Mouse (Mus musculus) embryonic facial prominence, embryonic 11.5 days (tissue): ENCODE measurements around the gene Slc30a1. TPM values are rescaled to one million over a fixed set of nuclear protein-coding genes. Genes with fewer than 3 reads are reported as not detected.

Experiments used
- ATAC-seq: fragments of 200-750 bp; cut with Nextera tagmentation; replicated peaks from 2 replicates; pipeline ENCODE4 v1.8.0; 2017; ENCODE audit warnings: low read depth; ENCODE audit not compliant: insufficient number of reproducible peaks, low FRiP score, low TSS enrichment
- DNase-seq: peaks from one replicate; pipeline ENCODE4 v3.0.0-alpha.2; 2015; ENCODE audit warnings: low spot score
- H3K27ac ChIP-seq: fragments of 300-500 bp; sonication (generic); replicated peaks from 2 replicates; pipeline ENCODE4 v1.5.1; 2014; ENCODE audit warnings: mild to moderate bottlenecking, low read depth, low read length, control low read depth
- H3K27me3 ChIP-seq: fragments of 300-500 bp; sonication (generic); 2 replicates; pipeline ENCODE4 v1.6.1; 2014; ENCODE audit warnings: mild to moderate bottlenecking, low read length, moderate library complexity, mixed read lengths; ENCODE audit not compliant: control insufficient read depth, insufficient read depth
- H3K36me3 ChIP-seq: fragments of 300-500 bp; sonication (generic); replicated peaks from 2 replicates; pipeline ENCODE4 v1.6.1; 2014; ENCODE audit warnings: low read depth, mild to moderate bottlenecking, low read length, moderate library complexity, mixed read lengths; ENCODE audit not compliant: control insufficient read depth, insufficient read depth
- H3K4me1 ChIP-seq: fragments of 300-500 bp; sonication (generic); 2 replicates; pipeline ENCODE4 v1.6.1; 2014; ENCODE audit warnings: low read length, mixed read lengths; ENCODE audit not compliant: control insufficient read depth, insufficient read depth
- H3K4me2 ChIP-seq: fragments of 300-500 bp; sonication (generic); 2 replicates; pipeline ENCODE4 v1.6.1; 2014; ENCODE audit warnings: low read depth, mild to moderate bottlenecking, control low read depth, low read length, moderate library complexity
- H3K4me3 ChIP-seq: fragments of 300-500 bp; sonication (generic); 2 replicates; pipeline ENCODE4 v1.5.1; 2014; ENCODE audit warnings: low read depth, low read length, control low read depth
- H3K9ac ChIP-seq: fragments of 300-500 bp; sonication (generic); replicated peaks from 2 replicates; pipeline ENCODE4 v1.6.1; 2014; ENCODE audit warnings: mild to moderate bottlenecking, control low read depth, low read length
- H3K9me3 ChIP-seq: fragments of 300-500 bp; sonication (generic); replicated peaks from 2 replicates; pipeline ENCODE4 v1.6.1; 2016; ENCODE audit warnings: mild to moderate bottlenecking, low read length, inconsistent platforms, mixed read lengths; ENCODE audit not compliant: control insufficient read depth
- WGBS: fragments of 180-500 bp; shearing (Covaris S2); extraction: QIAGEN DNeasy Blood & Tissue Kit; methylation state at CpG from one replicate; pipeline ENCODE4 v1.1.7; 2014; 5-methylcytosine and 5-hydroxymethylcytosine counted together
- polyA plus RNA-seq: library from polyadenylated mRNA; unstranded; fragments of >200 nt; fragmentation: Nextera tagmentation; extraction: Ambion mirVana; gene quantifications from 2 replicates; pipeline ENCODE4 v1.2.1, GENCODE M21; 2014

Slc30a1 gene
- polyA plus RNA-seq, 1 experiment from 2014 or later = 2.2 TPM

DNA sequence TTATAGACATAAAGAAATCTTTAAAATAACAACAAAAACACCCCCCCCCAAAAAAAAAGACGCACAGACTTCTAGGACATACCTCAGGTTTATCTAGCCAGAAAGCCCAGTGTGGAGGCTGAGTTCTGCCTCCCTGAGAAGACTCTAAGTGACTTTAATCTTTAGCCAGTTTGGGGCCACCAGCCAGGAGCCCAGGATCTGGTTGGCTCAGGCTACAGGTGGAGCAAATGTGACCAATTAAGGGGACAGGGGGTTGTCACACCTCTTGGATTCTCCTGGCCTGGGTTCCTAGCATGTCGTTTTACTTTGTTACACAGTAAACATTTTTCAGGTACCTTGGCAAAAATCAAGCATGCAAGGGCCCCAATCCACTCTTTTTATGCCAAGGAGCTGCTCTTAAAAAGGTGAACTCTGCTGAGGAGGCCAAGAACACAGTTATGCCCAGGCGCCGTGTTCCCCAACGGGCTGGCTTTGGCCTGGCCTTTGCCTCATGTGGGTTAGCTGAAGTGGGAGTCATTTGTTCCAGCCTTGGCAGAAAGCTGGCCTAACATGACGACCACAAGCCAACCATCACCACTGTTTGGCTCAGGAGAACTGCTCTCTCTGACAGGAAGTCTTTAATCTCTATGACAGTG is 34.4 kb upstream of the Slc30a1 start:
- H3K4me2 ChIP-seq = no peak overlapping the region
- H3K27me3 ChIP-seq = no peaks in the 10 kb centered on the region
- no peak overlapping the region for H3K27ac ChIP-seq
- H3K4me3 ChIP-seq = no peak overlapping the region
- H3K36me3 ChIP-seq = no peaks in the 10 kb centered on the region
- DNase-seq (no peak), ATAC-seq (no peak)
- 83% methylated on average over 6 of the region's 6 CpGs for WGBS
- H3K9ac ChIP-seq = no peak overlapping the region
- H3K4me1 ChIP-seq = no peaks in the 10 kb centered on the region
- H3K9me3 ChIP-seq = no peaks in the 10 kb centered on the region

DNA sequence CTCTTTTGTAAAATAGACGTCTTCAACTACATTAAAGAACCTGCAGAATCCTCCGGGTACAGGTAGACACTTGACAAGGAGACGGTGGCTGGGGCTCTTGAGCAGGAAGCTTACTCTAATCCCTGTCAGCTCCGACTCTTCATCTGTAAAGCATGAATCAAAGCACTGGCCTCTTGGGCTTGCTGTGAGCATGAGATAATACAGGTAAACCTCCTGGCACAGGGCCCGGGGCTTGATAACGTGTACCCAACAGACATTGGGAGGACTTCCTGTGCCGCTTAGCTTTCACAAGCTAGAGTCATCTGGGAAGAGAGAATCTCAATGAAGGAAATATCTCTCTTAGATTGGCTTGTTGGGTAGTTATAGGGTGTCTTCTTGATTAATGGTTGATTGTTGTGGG is 31.6 kb upstream of the Slc30a1 start:
- Histone ChIP-seq H3K9me3 (no peaks in the 10 kb centered on the region), H3K9ac (no peak overlapping the region), H3K27ac (no peak overlapping the region), H3K4me3 (no peak overlapping the region), H3K27me3 (no peaks in the 10 kb centered on the region), H3K36me3 (no peaks in the 10 kb centered on the region), H3K4me2 (no peak overlapping the region), H3K4me1 (no peaks in the 10 kb centered on the region)
- no peak for ATAC-seq
- no peak for DNase-seq
- WGBS = 87% methylated on average over 7 of the region's 7 CpGs

DNA sequence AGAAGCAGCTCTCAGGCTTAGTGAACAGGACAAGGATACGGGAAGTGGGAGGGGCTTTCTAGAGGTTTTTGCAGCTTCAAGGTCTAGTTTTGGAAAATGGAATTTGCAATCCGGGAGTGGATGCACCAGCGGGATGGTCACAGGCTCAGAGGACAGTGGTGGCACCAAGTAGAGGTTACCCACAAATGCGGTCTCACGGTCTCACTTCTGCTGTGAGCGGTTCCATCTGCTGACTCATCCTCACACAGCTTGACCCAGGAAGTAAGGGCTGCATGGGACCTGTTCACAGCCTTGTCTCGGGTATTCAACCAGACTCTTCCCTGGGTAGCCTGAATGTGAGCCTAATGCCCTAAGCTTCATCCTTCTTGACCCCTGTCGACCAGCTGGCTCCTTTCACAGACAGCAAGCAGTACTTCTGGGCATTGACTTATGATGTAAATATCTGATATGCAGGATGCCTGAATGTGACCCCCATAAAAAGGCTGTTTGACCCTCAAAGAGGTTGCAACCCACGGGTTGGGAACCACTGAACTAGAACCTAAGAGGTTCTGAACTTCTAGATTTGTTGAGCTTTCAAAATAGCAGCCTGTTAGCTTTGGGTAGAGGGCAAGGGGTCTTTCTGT is 30.8 kb upstream of the Slc30a1 start:
- WGBS = 81% methylated on average over 9 of the region's 9 CpGs
- H3K4me3 ChIP-seq = no peak overlapping the region
- H3K27me3 ChIP-seq = no peaks in the 10 kb centered on the region

DNA sequence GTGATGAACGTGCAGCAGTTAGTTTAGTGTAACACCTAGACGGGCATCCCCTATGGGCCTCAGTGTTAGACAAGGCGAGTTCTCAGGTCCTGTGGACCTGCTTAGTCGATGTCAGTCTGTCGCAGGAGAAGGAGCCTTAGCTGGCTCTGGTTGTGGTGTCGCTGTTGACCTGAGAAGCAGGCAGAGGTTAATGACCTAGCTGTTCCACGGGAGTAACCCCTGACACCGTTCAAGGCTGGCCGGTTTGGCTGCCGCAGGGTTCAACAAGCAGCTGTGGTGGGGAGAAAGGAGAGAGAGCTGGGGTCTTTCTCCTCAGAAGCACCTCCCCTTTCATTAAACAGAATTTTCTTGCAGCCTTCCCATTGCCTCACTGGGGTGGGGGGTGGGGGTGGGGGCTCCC is 28.9 kb upstream of the Slc30a1 start:
- Histone ChIP-seq H3K4me2 (no peak overlapping the region), H3K4me1 (no peaks in the 10 kb centered on the region), H3K4me3 (no peak overlapping the region), H3K36me3 (no peaks in the 10 kb centered on the region), H3K9me3 (no peaks in the 10 kb centered on the region), H3K9ac (no peak overlapping the region), H3K27me3 (no peaks in the 10 kb centered on the region), H3K27ac (no peak overlapping the region)
- no peak for ATAC-seq
- no peak for DNase-seq
- WGBS = 51% methylated on average over 10 of the region's 10 CpGs

More for the DNA sequence above, 30.8 kb upstream of the Slc30a1 start:
- H3K4me2 ChIP-seq = no peak overlapping the region
- H3K9ac ChIP-seq = no peak overlapping the region
- no peaks in the 10 kb centered on the region for H3K9me3 ChIP-seq
- DNase-seq (no peak), ATAC-seq (no peak)
- no peaks in the 10 kb centered on the region for H3K36me3 ChIP-seq
- H3K27ac ChIP-seq = no peak overlapping the region
- H3K4me1 ChIP-seq = no peaks in the 10 kb centered on the region

DNA sequence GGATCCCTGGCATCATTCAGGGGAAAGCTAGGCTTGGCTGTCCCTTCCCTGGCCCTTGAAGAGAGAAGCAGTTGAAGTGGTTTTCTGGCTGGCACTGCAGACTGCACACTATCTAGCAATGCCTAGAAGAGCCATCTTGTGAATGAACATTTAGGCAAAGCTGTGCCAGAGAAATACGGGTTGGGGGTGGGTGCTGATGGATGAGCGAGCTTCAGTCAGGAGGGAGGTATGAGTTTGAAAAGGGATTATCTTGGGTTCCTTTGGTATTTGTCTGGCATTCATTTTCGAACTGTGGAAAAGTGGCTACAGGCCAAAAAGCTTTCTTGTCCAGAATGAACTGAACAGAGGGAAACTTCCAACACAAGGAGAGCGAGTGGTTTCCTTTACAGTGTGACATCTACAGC is 28.0 kb upstream of the Slc30a1 start:
- H3K9me3 ChIP-seq = no peaks in the 10 kb centered on the region
- no peaks in the 10 kb centered on the region for H3K36me3 ChIP-seq
- H3K4me3 ChIP-seq = no peak overlapping the region
- H3K4me1 ChIP-seq = no peaks in the 10 kb centered on the region
- WGBS = 70% methylated on average over 4 of the region's 4 CpGs
- H3K9ac ChIP-seq = no peak overlapping the region
- no peaks in the 10 kb centered on the region for H3K27me3 ChIP-seq
- no peak overlapping the region for H3K27ac ChIP-seq
- ATAC-seq (no peak), DNase-seq (no peak)
- H3K4me2 ChIP-seq = no peak overlapping the region

DNA sequence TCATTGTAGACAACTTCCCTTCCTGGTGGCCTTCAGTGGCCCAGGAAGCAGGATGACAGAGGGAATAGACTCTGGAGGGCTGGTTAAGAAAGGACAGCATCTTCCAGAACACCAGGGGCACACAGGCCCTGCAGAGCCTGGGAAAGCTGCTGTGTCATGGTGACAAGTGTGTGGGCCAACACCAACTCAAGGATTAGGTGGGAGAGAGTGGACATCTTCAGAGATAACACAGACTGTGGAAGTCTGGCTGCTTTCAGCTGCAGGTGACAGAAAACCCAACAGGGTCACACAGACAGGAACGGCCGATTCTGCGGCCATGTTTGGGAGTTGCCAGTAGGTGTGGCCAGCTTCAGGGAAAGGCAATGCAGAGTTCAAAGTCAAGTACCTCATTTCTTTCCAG is 26.3 kb upstream of the Slc30a1 start:
- H3K4me1 ChIP-seq = no peaks in the 10 kb centered on the region
- WGBS = 97% methylated on average over 3 of the region's 3 CpGs
- no peak for ATAC-seq
- no peaks in the 10 kb centered on the region for H3K9me3 ChIP-seq
- no peak overlapping the region for H3K9ac ChIP-seq
- no peak overlapping the region for H3K4me2 ChIP-seq
- H3K27ac ChIP-seq = no peak overlapping the region
- DNase-seq = no peak
- no peaks in the 10 kb centered on the region for H3K27me3 ChIP-seq
- H3K36me3 ChIP-seq = no peaks in the 10 kb centered on the region
- no peak overlapping the region for H3K4me3 ChIP-seq

DNA sequence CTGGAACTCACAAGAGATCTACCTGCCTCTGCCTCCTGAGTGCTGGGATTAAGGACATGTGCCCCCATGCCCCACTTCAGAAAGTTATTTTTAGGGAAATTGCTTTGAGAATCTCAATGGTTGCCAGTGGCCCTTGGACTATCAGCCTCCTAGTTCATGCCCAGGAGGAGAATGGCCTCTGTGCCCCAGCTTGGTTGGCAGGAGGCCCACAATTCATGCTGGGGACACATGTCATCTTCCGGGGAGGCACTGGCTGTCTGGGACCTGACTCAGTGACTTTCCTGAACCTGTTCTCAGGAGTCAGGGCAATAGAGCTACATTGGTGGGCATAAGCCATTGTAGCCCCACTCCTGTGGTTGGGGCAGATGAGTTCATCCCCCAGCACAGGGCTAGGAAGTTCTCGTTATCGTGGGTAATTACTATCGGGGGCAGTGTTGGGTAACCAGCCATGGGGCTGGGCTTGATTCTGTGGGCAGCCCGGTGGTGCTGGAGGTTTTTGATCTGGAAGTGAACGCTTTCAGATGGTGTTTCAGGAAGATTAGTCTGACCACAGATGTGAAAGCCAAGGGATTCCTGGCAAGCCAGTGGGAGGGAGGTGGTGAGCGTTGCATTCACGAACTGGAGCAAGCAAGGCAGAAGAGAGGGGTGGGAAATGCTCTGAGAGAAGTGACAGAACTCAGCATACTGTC is 25.5 kb upstream of the Slc30a1 start:
- Histone ChIP-seq H3K27ac (no peak overlapping the region), H3K27me3 (no peaks in the 10 kb centered on the region), H3K9ac (no peak overlapping the region), H3K4me3 (no peak overlapping the region), H3K4me1 (no peaks in the 10 kb centered on the region), H3K36me3 (no peaks in the 10 kb centered on the region), H3K9me3 (no peaks in the 10 kb centered on the region), H3K4me2 (no peak overlapping the region)
- ATAC-seq (no peak), DNase-seq (no peak)
- 66% methylated on average over 8 of the region's 8 CpGs for WGBS

DNA sequence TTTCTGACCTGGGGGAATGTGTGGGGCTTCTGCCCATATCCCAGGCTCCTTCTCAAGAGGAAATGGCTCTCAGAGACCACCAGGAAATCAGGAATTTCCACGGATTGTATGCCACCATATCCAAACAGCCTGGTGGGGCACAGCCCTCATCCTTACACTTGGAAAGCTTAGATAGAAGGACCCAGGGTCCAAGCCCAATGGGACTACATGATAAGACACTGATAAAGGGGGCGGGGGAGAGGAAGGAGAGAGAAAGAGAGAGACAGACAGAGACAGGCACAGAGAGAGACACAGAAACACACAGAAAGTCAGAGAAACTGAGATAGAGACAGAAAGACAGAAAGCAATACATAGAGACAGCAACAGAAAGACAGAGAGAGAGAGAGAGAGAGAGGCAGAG is 24.9 kb upstream of the Slc30a1 start:
- no peak overlapping the region for H3K27ac ChIP-seq
- ATAC-seq (no peak), DNase-seq (no peak)

More for the DNA sequence above, 24.9 kb upstream of the Slc30a1 start:
- WGBS = 53% methylated on average over 2 of the region's 2 CpGs
- no peaks in the 10 kb centered on the region for H3K9me3 ChIP-seq
- no peaks in the 10 kb centered on the region for H3K27me3 ChIP-seq
- no peaks in the 10 kb centered on the region for H3K36me3 ChIP-seq
- no peak overlapping the region for H3K4me2 ChIP-seq
- no peak overlapping the region for H3K9ac ChIP-seq
- H3K4me1 ChIP-seq = no peaks in the 10 kb centered on the region
- H3K4me3 ChIP-seq = no peak overlapping the region
